Mouse (Mus musculus) ES-Bruce4 (cell line): ENCODE results near the gene Ralgps1. TPM values are rescaled to one million over a fixed set of nuclear protein-coding genes. Genes with fewer than 3 reads are reported as not detected.

Experiments used
- H3K27ac ChIP-seq: 2 replicates; pipeline ENCODE4 v1.5.1; 2012; ENCODE audit warnings: low read length, inconsistent platforms; ENCODE audit not compliant: insufficient read depth
- H3K27me3 ChIP-seq: 2 replicates; pipeline ENCODE4 v1.6.1; 2012; ENCODE audit warnings: mild to moderate bottlenecking, low read length, inconsistent platforms; ENCODE audit not compliant: control insufficient read depth, poor library complexity, insufficient read depth, severe bottlenecking
- H3K36me3 ChIP-seq: 2 replicates; pipeline ENCODE4 v1.6.1; 2012; ENCODE audit warnings: inconsistent platforms, mild to moderate bottlenecking, low read length, moderate library complexity; ENCODE audit not compliant: control insufficient read depth, poor library complexity, insufficient read depth, severe bottlenecking
- H3K4me1 ChIP-seq: one replicate; pipeline ENCODE4 v1.8.1; 2011; ENCODE audit warnings: low read length; ENCODE audit not compliant: control insufficient read depth, insufficient read depth
- H3K4me3 ChIP-seq: 2 replicates; pipeline ENCODE4 v1.5.1; 2011; ENCODE audit warnings: low read depth, mild to moderate bottlenecking, low read length
- H3K9ac ChIP-seq: 2 replicates; pipeline ENCODE4 v1.6.1; 2012; ENCODE audit warnings: low read depth, mild to moderate bottlenecking, inconsistent platforms; ENCODE audit not compliant: poor library complexity, severe bottlenecking
- H3K9me3 ChIP-seq: replicated peaks from 2 replicates; pipeline ENCODE4 v1.6.1; 2012; ENCODE audit warnings: mild to moderate bottlenecking, low read length, inconsistent platforms; ENCODE audit not compliant: control insufficient read depth, poor library complexity, insufficient read depth, severe bottlenecking
- CTCF ChIP-seq: IDR thresholded peaks from one replicate; pipeline ENCODE4 v1.8.1; 2011; ENCODE audit warnings: low read depth, low read length
- EP300 ChIP-seq: IDR thresholded peaks from 2 replicates; pipeline ENCODE4 v1.6.1; 2011; ENCODE audit warnings: low read depth, low read length; ENCODE audit not compliant: insufficient read depth
- POLR2A ChIP-seq: IDR thresholded peaks from one replicate; pipeline ENCODE4 v1.8.1; 2011; ENCODE audit warnings: low read length; ENCODE audit not compliant: insufficient read depth
- polyA plus RNA-seq: library from polyadenylated mRNA; stranded (reverse); fragments of >200 nt; gene quantifications from 2 replicates; pipeline ENCODE4 v1.2.4, GENCODE M21; 2011; ENCODE audit warnings: low read depth; ENCODE audit not compliant: missing spikeins, insufficient read depth, insufficient read length

The Ralgps1 gene
- polyA plus RNA-seq, 1 experiment = 17.0 TPM

DNA sequence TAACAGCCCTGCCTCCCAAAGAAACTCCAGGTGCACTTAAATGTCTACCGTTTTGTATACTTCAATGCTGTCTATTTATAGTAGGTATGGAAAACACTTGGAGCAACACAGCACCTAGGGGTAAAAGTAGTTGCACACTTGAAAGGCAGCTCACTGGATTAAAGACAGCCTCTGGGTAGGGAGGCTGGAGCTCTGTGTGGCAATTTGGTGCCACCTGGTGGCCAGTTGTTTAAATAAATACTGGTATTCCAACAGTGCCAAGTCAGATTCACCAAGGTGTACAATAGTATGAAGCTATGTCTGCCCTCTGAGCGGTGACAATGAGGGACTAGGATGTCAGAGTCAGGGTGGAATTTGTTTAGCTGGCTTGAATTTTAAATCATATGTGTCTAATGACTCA is 22.2 kb downstream of the Ralgps1 start:
- Histone ChIP-seq H3K4me1 (no peaks in the 10 kb centered on the region), H3K9me3 (no peaks in the 10 kb centered on the region), H3K27me3 (no peaks in the 10 kb centered on the region), H3K4me3 (no peak overlapping the region), H3K27ac (no peak overlapping the region), H3K36me3 (no peaks in the 10 kb centered on the region), H3K9ac (no peak overlapping the region)
- TF ChIP-seq EP300 (no peak), CTCF (peak; percentile 75)

DNA sequence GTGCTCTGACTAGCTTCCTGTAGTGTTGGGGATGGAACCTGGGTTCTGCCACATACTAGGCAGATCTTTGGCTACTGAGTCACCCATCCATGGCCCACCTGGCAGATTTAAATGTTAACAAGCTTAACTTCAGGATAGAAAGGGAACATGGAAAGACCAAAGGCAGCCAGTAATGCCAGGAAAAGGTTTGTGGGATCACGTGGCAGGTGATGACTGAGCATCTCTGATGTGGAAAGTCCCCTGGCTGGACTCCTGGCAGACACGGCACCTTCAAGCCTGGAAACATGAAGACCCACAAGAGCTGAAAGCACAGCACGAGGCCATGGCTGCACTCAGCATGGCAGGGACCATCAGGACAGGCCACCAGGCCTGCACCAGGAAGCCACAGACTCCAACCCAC is 23.0 kb downstream of the Ralgps1 start:
- no peak overlapping the region for H3K27ac ChIP-seq
- H3K4me3 ChIP-seq = no peak overlapping the region
- H3K27me3 ChIP-seq = no peaks in the 10 kb centered on the region
- H3K36me3 ChIP-seq = no peaks in the 10 kb centered on the region
- H3K4me1 ChIP-seq = no peaks in the 10 kb centered on the region
- no peaks in the 10 kb centered on the region for H3K9me3 ChIP-seq
- no peak overlapping the region for H3K9ac ChIP-seq
- TF ChIP-seq CTCF (no peak), EP300 (no peak), POLR2A (no peak)

DNA sequence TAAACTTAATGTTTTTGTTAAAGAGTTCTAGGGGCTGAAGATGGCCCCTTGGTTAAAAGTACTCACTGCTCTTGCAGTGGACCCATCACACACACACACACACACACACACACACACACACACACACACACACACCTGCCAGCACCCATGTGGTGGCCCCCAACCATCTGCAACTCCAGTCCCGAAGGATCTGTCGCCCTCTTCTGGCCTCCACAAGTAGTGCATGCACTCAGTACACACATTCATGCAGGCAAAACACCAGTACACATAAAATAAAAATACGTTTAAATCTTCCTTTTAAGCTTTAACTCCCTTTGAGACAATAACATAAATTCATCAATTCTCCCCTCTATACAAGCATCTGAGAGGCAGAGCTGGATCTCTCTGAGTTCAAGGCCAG is 23.7 kb downstream of the Ralgps1 start:
- TF ChIP-seq POLR2A (no peak), CTCF (peak; percentile 89), EP300 (no peak)
- no peaks in the 10 kb centered on the region for H3K9me3 ChIP-seq
- no peak overlapping the region for H3K27ac ChIP-seq
- H3K9ac ChIP-seq = no peak overlapping the region
- no peak overlapping the region for H3K4me3 ChIP-seq
- H3K4me1 ChIP-seq = no peaks in the 10 kb centered on the region
- H3K27me3 ChIP-seq = no peaks in the 10 kb centered on the region
- no peaks in the 10 kb centered on the region for H3K36me3 ChIP-seq

DNA sequence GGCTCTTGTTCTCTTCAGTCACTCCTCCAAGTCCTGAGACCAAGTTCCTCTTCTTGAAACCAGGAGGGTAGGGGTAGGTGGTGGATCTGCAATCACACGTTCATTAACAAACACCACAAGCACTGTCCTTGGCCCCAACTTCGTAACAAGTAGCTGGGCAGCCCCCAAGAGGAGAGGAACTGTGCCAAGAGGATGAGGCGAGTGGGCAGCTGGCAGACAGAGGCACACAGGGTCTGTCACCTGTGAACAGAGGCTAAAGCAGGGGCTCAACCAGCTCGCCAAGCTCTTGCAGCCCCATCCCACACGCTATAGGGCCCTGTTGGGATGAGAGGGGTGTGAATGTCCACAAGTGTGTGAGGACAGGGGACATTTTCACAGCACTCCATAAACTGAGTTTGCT is 24.5 kb downstream of the Ralgps1 start:
- H3K36me3 ChIP-seq = no peaks in the 10 kb centered on the region
- no peak overlapping the region for H3K9ac ChIP-seq
- no peak overlapping the region for H3K4me3 ChIP-seq
- no peaks in the 10 kb centered on the region for H3K4me1 ChIP-seq
- TF ChIP-seq CTCF (no peak), POLR2A (no peak), EP300 (no peak)
- H3K9me3 ChIP-seq = no peaks in the 10 kb centered on the region
- H3K27me3 ChIP-seq = no peaks in the 10 kb centered on the region
- H3K27ac ChIP-seq = no peak overlapping the region

DNA sequence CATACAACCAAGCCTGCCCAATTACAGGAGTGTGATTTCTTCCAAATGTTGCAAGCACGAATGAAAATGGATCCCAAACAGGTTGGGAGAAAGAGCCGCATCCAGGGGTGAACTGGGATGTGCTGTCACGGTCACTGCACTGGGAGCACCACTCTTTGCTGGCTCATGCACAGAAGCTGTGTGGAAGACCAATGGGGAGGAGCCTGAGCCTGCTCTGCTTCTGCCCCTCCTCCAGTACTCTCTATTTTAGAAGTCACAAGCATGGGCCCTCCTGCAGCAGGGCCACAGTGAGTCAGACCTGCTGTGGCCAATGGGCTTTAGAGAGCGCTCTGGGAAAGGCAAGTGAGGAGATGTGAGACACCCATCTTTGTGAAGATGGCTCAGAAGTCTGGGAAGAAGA is 25.3 kb downstream of the Ralgps1 start:
- Histone ChIP-seq H3K4me1 (no peaks in the 10 kb centered on the region), H3K9me3 (no peaks in the 10 kb centered on the region), H3K4me3 (no peak overlapping the region), H3K27me3 (no peaks in the 10 kb centered on the region), H3K36me3 (no peaks in the 10 kb centered on the region), H3K27ac (no peak overlapping the region), H3K9ac (no peak overlapping the region)
- TF ChIP-seq POLR2A = no peak
- no peak for TF ChIP-seq CTCF
- no peak for TF ChIP-seq EP300

DNA sequence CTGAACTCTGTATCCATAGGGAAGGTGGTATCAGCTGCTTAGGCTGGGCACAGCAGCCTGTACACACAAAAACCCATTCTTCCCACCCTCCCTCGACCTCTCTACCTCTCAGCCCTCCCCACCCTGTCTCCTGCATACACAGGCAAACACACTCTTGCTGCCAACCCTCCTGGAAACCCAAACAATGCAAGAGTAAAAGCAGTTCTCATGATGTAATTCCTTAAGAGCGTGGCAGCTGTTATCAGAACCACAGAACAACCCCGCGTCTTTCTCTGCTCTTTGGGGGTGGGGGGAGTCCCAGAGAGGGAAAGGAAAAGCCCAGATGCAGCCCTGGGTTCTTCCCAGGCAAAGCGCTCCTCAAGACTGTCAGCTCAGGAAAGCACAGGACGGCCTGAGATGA is 25.8 kb downstream of the Ralgps1 start:
- H3K4me3 ChIP-seq = no peak overlapping the region
- no peaks in the 10 kb centered on the region for H3K27me3 ChIP-seq
- H3K9ac ChIP-seq = no peak overlapping the region
- no peak for TF ChIP-seq CTCF
- no peak for TF ChIP-seq POLR2A
- TF ChIP-seq EP300 = no peak
- H3K9me3 ChIP-seq = no peaks in the 10 kb centered on the region
- H3K4me1 ChIP-seq = no peaks in the 10 kb centered on the region
- no peaks in the 10 kb centered on the region for H3K36me3 ChIP-seq
- no peak overlapping the region for H3K27ac ChIP-seq
